Mouse (Mus musculus) hematopoietic stem cell, adult 5-6 weeks (primary cell): ENCODE measurements around the gene Bag2. TPM values are rescaled to one million over a fixed set of nuclear protein-coding genes. Genes with fewer than 3 reads are reported as not detected.
"Not testable (repeated sequence)": the region's sequence is repeated elsewhere in the genome, so short reads cannot be mapped to it uniquely, and the experiment has no call there.

Experiments
- ATAC-seq, 2 experiments: fragments of 125-278 bp in 1 of 2; replicated peaks in 1 of 2; 2 replicates each; pipeline ENCODE4 v1.8.0; 2016 to 2017; ENCODE audit warnings: inconsistent platforms in 2 of 2, mild to moderate bottlenecking in 2 of 2, moderate number of reproducible peaks in 2 of 2, low read depth in 1 of 2, moderate TSS enrichment in 1 of 2; ENCODE audit not compliant: low FRiP score in 2 of 2, poor library complexity in 2 of 2, severe bottlenecking in 2 of 2, insufficient read depth in 1 of 2, low TSS enrichment in 1 of 2
- total RNA-seq: library from RNA; stranded (forward); fragments of 172-1452, 232-1000 nt; gene quantifications from 2 replicates; pipeline ENCODE4 v1.2.3, GENCODE M21; 2017

Bag2 gene
- total RNA-seq, 1 experiment from 2014 or later, result 37.5 TPM

GRCm38 (mm10) chr1:33755799-33756198 lies 1.8 kb downstream of the Bag2 start:
- no peak for ATAC-seq

- ATAC-seq, result no peak; a peak in 1 of 4 replicates
These were observed 2.4 kb downstream of the Bag2 start for GRCm38 (mm10) chr1:33754965-33755735.

- no peak for ATAC-seq
These were observed 3.5 kb downstream of the Bag2 start for GRCm38 (mm10) chr1:33754089-33754488.

- ATAC-seq, result no peak
These were observed 6.3 kb downstream of the Bag2 start for GRCm38 (mm10) chr1:33751283-33751682.

GRCm38 (mm10) chr1:33749709-33750108 lies 7.9 kb downstream of the Bag2 start:
- not testable (repeated sequence) for ATAC-seq

- ATAC-seq, result no peak
These were observed 8.5 kb downstream of the Bag2 start for GRCm38 (mm10) chr1:33749109-33749508.

GRCm38 (mm10) chr1:33745901-33746300 lies 11.7 kb downstream of the Bag2 start:
- ATAC-seq, result no peak

- ATAC-seq, result not testable (repeated sequence)
These were observed 12.8 kb downstream of the Bag2 start for GRCm38 (mm10) chr1:33744815-33745214.

- ATAC-seq, result peak; percentile 38 to 39; a peak in 2 of 4 replicates
These were observed 14.7 kb downstream of the Bag2 start for GRCm38 (mm10) chr1:33742903-33743302.

- ATAC-seq, result peak; percentile 80 to 86
These were observed 18.3 kb downstream of the Bag2 start for GRCm38 (mm10) chr1:33739302-33739701.

- peak; percentile 38 to 66 for ATAC-seq
These were observed 18.8 kb downstream of the Bag2 start for GRCm38 (mm10) chr1:33738681-33739278.

GRCm38 (mm10) chr1:33738281-33738680 lies 19.3 kb downstream of the Bag2 start:
- peak in 1 of 2 experiments; percentile 24; a peak in 1 of 4 replicates for ATAC-seq

GRCm38 (mm10) chr1:33734001-33734685 lies 23.5 kb downstream of the Bag2 start:
- ATAC-seq, result no peak

- no peak for ATAC-seq
These were observed 24.6 kb downstream of the Bag2 start for GRCm38 (mm10) chr1:33733044-33733443.

GRCm38 (mm10) chr1:33725086-33725485 lies 32.5 kb downstream of the Bag2 start:
- no peak for ATAC-seq

- no peak for ATAC-seq
These were observed 33.1 kb downstream of the Bag2 start for GRCm38 (mm10) chr1:33724516-33724915.

GRCm38 (mm10) chr1:33721020-33721419 lies 36.6 kb downstream of the Bag2 start:
- no peak for ATAC-seq

- 0 out of 4 replicates have a peak, but pooled peaks of 1 of the 2 experiments have one; percentile 13 for ATAC-seq
These were observed 37.4 kb downstream of the Bag2 start for GRCm38 (mm10) chr1:33720231-33720630.
